In genomic region chr3:131137119-131137781, GRCm38 (mm10) we compare ENCODE assay signal across 10 mouse cellular contexts. TPM values are rescaled to one million over a fixed set of nuclear protein-coding genes. Genes with fewer than 3 reads are reported as not detected.
DNase-seq lines count a peak whose midpoint lies in the region; ATAC-seq and TF ChIP-seq lines count a peak whose summit lies in the region.
"Had no signal": no experiment of that assay in that cellular context is flagged by ENCODE, and none has a peak within 500 bp of the region (broad histone marks: within the 10 kb centered on the region; RNA-seq: fewer than 3 reads in every experiment).

No protein-coding gene starts in this region.

- H3K4me3 ChIP-seq in lung, embryonic 14.5 days (ENCODE audit: low read depth, low read length), result no peak overlapping the region
- peak overlapping the region; percentile 8; the same call in 1 of the 2 replicates for H3K4me3 ChIP-seq in embryonic facial prominence, embryonic 14.5 days (ENCODE audit: low read depth, low read length)
- H3K4me3 ChIP-seq in limb, embryonic 11.5 days (ENCODE audit: low read depth, low read length), result no peak overlapping the region
- H3K4me3 ChIP-seq: heart, embryonic 15.5 days had no signal

- peak overlapping the region; percentile 15; the same call in 1 of the 2 replicates for H3K27ac ChIP-seq in lung, embryonic 14.5 days (ENCODE audit: low read depth)
- peak overlapping the region; percentile 48 for H3K27ac ChIP-seq in embryonic facial prominence, embryonic 14.5 days (replicated peaks; ENCODE audit: low read depth, low read length)
- H3K27ac ChIP-seq in limb, embryonic 11.5 days (replicated peaks; ENCODE audit: low read depth, low read length), result no peak overlapping the region; the same call in 1 of the 2 replicates
- H3K27ac ChIP-seq: heart, embryonic 15.5 days had no signal

- peak; percentile 47; the same call in 1 of the 2 replicates for ATAC-seq in lung, embryonic 14.5 days (ENCODE audit: insufficient read depth)
- ATAC-seq in embryonic facial prominence, embryonic 14.5 days (ENCODE audit: low read depth), result peak; percentile 68; the same call in 1 of the 2 replicates
- ATAC-seq in limb, embryonic 11.5 days (ENCODE audit: insufficient number of reproducible peaks, low FRiP score, low TSS enrichment, low read depth), result peak; percentile 52; the same call in 1 of the 2 replicates

- WGBS in lung, embryonic 14.5 days, result 54% methylated on average over 18 of the region's 18 CpGs
- 24% methylated on average over 18 of the region's 18 CpGs for WGBS in embryonic facial prominence, embryonic 14.5 days
- WGBS in limb, embryonic 11.5 days, result 27% methylated on average over 18 of the region's 18 CpGs

- TF ChIP-seq CTCF in lung, embryonic 14.5 days (IDR thresholded peaks at IDR 0.05; ENCODE audit: low read depth), result no peak

- H3K36me3 ChIP-seq in lung, embryonic 14.5 days (ENCODE audit: insufficient read depth), result no peaks in the 10 kb centered on the region
- peaks cover 5% of the 10 kb centered on the region; the same call in 1 of the 2 replicates for H3K36me3 ChIP-seq in embryonic facial prominence, embryonic 14.5 days (ENCODE audit: control insufficient read depth, insufficient read depth, low read length)
- H3K36me3 ChIP-seq in limb, embryonic 11.5 days (ENCODE audit: control insufficient read depth, insufficient read depth, low read length), result no peaks in the 10 kb centered on the region
- H3K36me3 ChIP-seq: heart, embryonic 15.5 days had no signal

- no peak overlapping the region for H3K4me2 ChIP-seq in lung, embryonic 14.5 days
- H3K4me2 ChIP-seq in embryonic facial prominence, embryonic 14.5 days (ENCODE audit: low read depth, low read length), result peak overlapping the region; percentile 46
- peak overlapping the region; percentile 40 for H3K4me2 ChIP-seq in limb, embryonic 11.5 days (ENCODE audit: low read depth, severe bottlenecking)

- no peaks in the 10 kb centered on the region for H3K9me3 ChIP-seq in lung, embryonic 14.5 days (ENCODE audit: low read depth, low read length)
- no peaks in the 10 kb centered on the region for H3K9me3 ChIP-seq in embryonic facial prominence, embryonic 14.5 days (ENCODE audit: control insufficient read depth, low read length)
- no peaks in the 10 kb centered on the region for H3K9me3 ChIP-seq in limb, embryonic 11.5 days (ENCODE audit: control insufficient read depth, low read length)
- H3K9me3 ChIP-seq: heart, embryonic 15.5 days had no signal

- peak; percentile 44 for DNase-seq in lung, embryonic 14.5 days
- DNase-seq in lung, postnatal 14 days, result no peak
- DNase-seq in embryonic facial prominence, embryonic 14.5 days (ENCODE audit: low spot score), result peak; percentile 92
- DNase-seq in limb, embryonic 11.5 days (ENCODE audit: low spot score), result peak; percentile 83
- peak; percentile 55 for DNase-seq in retina, embryonic 14.5 days (ENCODE audit: low spot score)
- no peak for DNase-seq in cerebellum, adult 9-11 months
- no peak for DNase-seq in testis, postnatal 14 days (ENCODE audit: low spot score)
- DNase-seq in urinary bladder, postnatal 10 days (ENCODE audit: low spot score), result no peak
- DNase-seq: cerebellum, adult 11-12 months had no signal

- no peaks in the 10 kb centered on the region for H3K27me3 ChIP-seq in lung, embryonic 14.5 days (ENCODE audit: insufficient read depth, low read length)
- no peaks in the 10 kb centered on the region for H3K27me3 ChIP-seq in embryonic facial prominence, embryonic 14.5 days (replicated peaks; ENCODE audit: control insufficient read depth, insufficient read depth, low read length)
- H3K27me3 ChIP-seq in limb, embryonic 11.5 days (ENCODE audit: control insufficient read depth, insufficient read depth, low read length), result no peaks in the 10 kb centered on the region
- H3K27me3 ChIP-seq: heart, embryonic 15.5 days had no signal

- no peak overlapping the region for H3K9ac ChIP-seq in lung, embryonic 14.5 days
- 0 out of 2 replicates have a peak overlapping the region, but pooled peaks have one; percentile 16 for H3K9ac ChIP-seq in embryonic facial prominence, embryonic 14.5 days (ENCODE audit: low read depth, low read length)
- no peak overlapping the region for H3K9ac ChIP-seq in limb, embryonic 11.5 days (ENCODE audit: low read length)
- H3K9ac ChIP-seq: heart, embryonic 15.5 days had no signal

- H3K4me1 ChIP-seq in lung, embryonic 14.5 days (ENCODE audit: insufficient read depth), result peaks cover 15% of the 10 kb centered on the region
- H3K4me1 ChIP-seq in embryonic facial prominence, embryonic 14.5 days (ENCODE audit: control insufficient read depth, insufficient read depth, low read length), result peaks cover 44% of the 10 kb centered on the region
- H3K4me1 ChIP-seq in limb, embryonic 11.5 days (ENCODE audit: control insufficient read depth, insufficient read depth, low read length), result peaks cover 33% of the 10 kb centered on the region

RNA-seq across cellular contexts. Expression of gene Lef1, which starts 27.0 kb away (rescaled TPM):
- polyA plus RNA-seq in lung, embryonic 14.5 days (2014; fragmentation: Nextera tagmentation; extraction: Ambion mirVana), result 31.6 and 32.7 TPM in 2 replicates
- polyA plus RNA-seq in embryonic facial prominence, embryonic 14.5 days (2014; fragmentation: Nextera tagmentation; extraction: Ambion mirVana), result 25.9 and 32.2 TPM in 2 replicates
- polyA plus RNA-seq in limb, embryonic 11.5 days (2014; fragmentation: Nextera tagmentation; extraction: Ambion mirVana), result 60.8 and 68.4 TPM in 2 replicates

Comparison
In these comparisons a context has a peak if more than half of its experiments do, and no peak if none do; other contexts are left out.
1. DNase-seq: peak in lung, embryonic 14.5 days (single experiment), embryonic facial prominence, embryonic 14.5 days (single experiment), limb, embryonic 11.5 days (single experiment) and retina, embryonic 14.5 days (single experiment); none in lung, postnatal 14 days (single experiment), cerebellum, adult 9-11 months (single experiment), testis, postnatal 14 days (single experiment) and urinary bladder, postnatal 10 days (single experiment).
2. Peak in every context shown above with its lines, with median percentiles within 50 percentile points of each other: ATAC-seq.